Mouse (Mus musculus): ENCODE measurements around the gene Slc15a2. TPM values are rescaled to one million over a fixed set of nuclear protein-coding genes. Genes with fewer than 3 reads are reported as not detected.

Gene Slc15a2
- total and polyA plus RNA-seq, 3 experiments, result 1.6 to 144 (median 111) TPM

GRCm38 (mm10) chr16:36798334-36798733 lies 13.6 kb upstream of the Slc15a2 start:
- H3K4me3 ChIP-seq (ENCODE audit: low read depth, low read length), result no peak overlapping the region
- ATAC-seq (ENCODE audit: extremely low read depth, insufficient number of reproducible peaks, low FRiP score, poor library complexity, severe bottlenecking) (no peak), DNase-seq (ENCODE audit: low spot score) (no peak)
- no peaks in the 10 kb centered on the region for H3K4me1 ChIP-seq (ENCODE audit: insufficient read depth, low read depth, low read length)
- no peak for TF ChIP-seq GATA1 (IDR thresholded peaks at IDR 0.05; ENCODE audit: borderline replicate concordance, low read length)
- TF ChIP-seq TAL1 (conservative IDR thresholded peaks at IDR 0.05; ENCODE audit: low read depth, low read length), result no peak
- no peak for TF ChIP-seq GATA2 (IDR thresholded peaks at IDR 0.05; ENCODE audit: borderline replicate concordance, low read depth, low read length)
- no peak for TF ChIP-seq CTCF (IDR thresholded peaks at IDR 0.05; ENCODE audit: low read depth, low read length)
- no peak for TF ChIP-seq POLR2AphosphoS5 (IDR thresholded peaks at IDR 0.05; ENCODE audit: insufficient replicate concordance, low read depth, low read length)
- H3K27me3 ChIP-seq (ENCODE audit: insufficient read depth, low read length), result 0 out of 2 replicates have a peak, but pooled peaks cover 3% of the 10 kb centered on the region
- no peaks in the 10 kb centered on the region for H3K36me3 ChIP-seq (replicated peaks)
- no peaks in the 10 kb centered on the region; the same call in 1 of the 2 replicates for H3K9me3 ChIP-seq (replicated peaks)

GRCm38 (mm10) chr16:36794976-36795375 lies 10.2 kb upstream of the Slc15a2 start:
- Histone ChIP-seq H3K4me1 (ENCODE audit: insufficient read depth, low read depth, low read length) (no peaks in the 10 kb centered on the region), H3K4me3 (ENCODE audit: low read depth, low read length) (no peak overlapping the region), H3K27me3 (ENCODE audit: insufficient read depth, low read length) (peaks cover 6% of the 10 kb centered on the region; the same call in 1 of the 2 replicates), H3K9me3 (replicated peaks) (no peaks in the 10 kb centered on the region), H3K36me3 (replicated peaks) (no peaks in the 10 kb centered on the region)
- no peak for ATAC-seq (ENCODE audit: extremely low read depth, insufficient number of reproducible peaks, low FRiP score, poor library complexity, severe bottlenecking)
- TF ChIP-seq GATA1 (IDR thresholded peaks at IDR 0.05; ENCODE audit: borderline replicate concordance, low read length), result no peak
- TF ChIP-seq TAL1 (conservative IDR thresholded peaks at IDR 0.05; ENCODE audit: low read depth, low read length), result no peak
- TF ChIP-seq GATA2 (IDR thresholded peaks at IDR 0.05; ENCODE audit: borderline replicate concordance, low read depth, low read length), result no peak
- TF ChIP-seq POLR2AphosphoS5 (IDR thresholded peaks at IDR 0.05; ENCODE audit: insufficient replicate concordance, low read depth, low read length), result no peak
- no peak for TF ChIP-seq CTCF (IDR thresholded peaks at IDR 0.05; ENCODE audit: low read depth, low read length)
- DNase-seq (ENCODE audit: low spot score), result no peak

- Histone ChIP-seq H3K9me3 (replicated peaks) (no peaks in the 10 kb centered on the region), H3K36me3 (replicated peaks) (no peaks in the 10 kb centered on the region), H3K4me3 (ENCODE audit: low read depth, low read length) (no peak overlapping the region), H3K4me1 (ENCODE audit: insufficient read depth, low read depth, low read length) (no peaks in the 10 kb centered on the region), H3K27me3 (ENCODE audit: insufficient read depth, low read length) (peaks cover 8% of the 10 kb centered on the region; the same call in 1 of the 2 replicates)
- no peak for ATAC-seq (ENCODE audit: extremely low read depth, insufficient number of reproducible peaks, low FRiP score, poor library complexity, severe bottlenecking)
- no peak for DNase-seq (ENCODE audit: low spot score)
- TF ChIP-seq TAL1 (conservative IDR thresholded peaks at IDR 0.05; ENCODE audit: low read depth, low read length), result no peak
- no peak for TF ChIP-seq GATA1 (IDR thresholded peaks at IDR 0.05; ENCODE audit: borderline replicate concordance, low read length)
- TF ChIP-seq POLR2AphosphoS5 (IDR thresholded peaks at IDR 0.05; ENCODE audit: insufficient replicate concordance, low read depth, low read length), result no peak
- TF ChIP-seq GATA2 (IDR thresholded peaks at IDR 0.05; ENCODE audit: borderline replicate concordance, low read depth, low read length), result no peak
- TF ChIP-seq CTCF (IDR thresholded peaks at IDR 0.05; ENCODE audit: low read depth, low read length), result no peak
Observed at GRCm38 (mm10) chr16:36790166-36790565, 5.4 kb upstream of the Slc15a2 start.

- H3K36me3 ChIP-seq (replicated peaks), result no peaks in the 10 kb centered on the region
- ATAC-seq (ENCODE audit: extremely low read depth, insufficient number of reproducible peaks, low FRiP score, poor library complexity, severe bottlenecking) (no peak), DNase-seq (ENCODE audit: low spot score) (no peak)
- peaks cover 8% of the 10 kb centered on the region; the same call in 1 of the 2 replicates for H3K27me3 ChIP-seq (ENCODE audit: insufficient read depth, low read length)
- H3K9me3 ChIP-seq (replicated peaks), result no peaks in the 10 kb centered on the region
- TF ChIP-seq CTCF (IDR thresholded peaks at IDR 0.05; ENCODE audit: low read depth, low read length), result no peak
- no peak for TF ChIP-seq POLR2AphosphoS5 (IDR thresholded peaks at IDR 0.05; ENCODE audit: insufficient replicate concordance, low read depth, low read length)
- no peak for TF ChIP-seq GATA1 (IDR thresholded peaks at IDR 0.05; ENCODE audit: borderline replicate concordance, low read length)
- TF ChIP-seq GATA2 (IDR thresholded peaks at IDR 0.05; ENCODE audit: borderline replicate concordance, low read depth, low read length), result no peak
- no peak overlapping the region for H3K4me3 ChIP-seq (ENCODE audit: low read depth, low read length)
- H3K4me1 ChIP-seq (ENCODE audit: insufficient read depth, low read depth, low read length), result no peaks in the 10 kb centered on the region
Observed at GRCm38 (mm10) chr16:36786466-36786865, 1.7 kb upstream of the Slc15a2 start.

GRCm38 (mm10) chr16:36784146-36784545 lies 616 bp downstream of the Slc15a2 start:
- H3K4me3 ChIP-seq (ENCODE audit: low read depth, low read length), result no peak overlapping the region

GRCm38 (mm10) chr16:36775658-36776057 lies 9.1 kb downstream of the Slc15a2 start:
- H3K4me3 ChIP-seq (ENCODE audit: low read depth, low read length), result no peak overlapping the region
- no peak for TF ChIP-seq POLR2AphosphoS5 (IDR thresholded peaks at IDR 0.05; ENCODE audit: insufficient replicate concordance, low read depth, low read length)
- TF ChIP-seq CTCF (IDR thresholded peaks at IDR 0.05; ENCODE audit: low read depth, low read length), result no peak
- no peak for TF ChIP-seq GATA1 (IDR thresholded peaks at IDR 0.05; ENCODE audit: borderline replicate concordance, low read length)
- no peak for TF ChIP-seq TAL1 (conservative IDR thresholded peaks at IDR 0.05; ENCODE audit: low read depth, low read length)
- no peak for TF ChIP-seq GATA2 (IDR thresholded peaks at IDR 0.05; ENCODE audit: borderline replicate concordance, low read depth, low read length)
- H3K27me3 ChIP-seq (ENCODE audit: insufficient read depth, low read length), result peaks cover 6% of the 10 kb centered on the region; the same call in 1 of the 2 replicates
- DNase-seq (ENCODE audit: low spot score) (no peak), ATAC-seq (ENCODE audit: extremely low read depth, insufficient number of reproducible peaks, low FRiP score, poor library complexity, severe bottlenecking) (no peak)
- no peaks in the 10 kb centered on the region for H3K9me3 ChIP-seq (replicated peaks)
- H3K4me1 ChIP-seq (ENCODE audit: insufficient read depth, low read depth, low read length), result peaks cover 9% of the 10 kb centered on the region; the same call in 1 of the 2 replicates
- no peaks in the 10 kb centered on the region for H3K36me3 ChIP-seq (replicated peaks)

More at GRCm38 (mm10) chr16:36784146-36784545, 616 bp downstream of the Slc15a2 start:
- no peaks in the 10 kb centered on the region for H3K9me3 ChIP-seq (replicated peaks)
- DNase-seq (ENCODE audit: low spot score) (no peak), ATAC-seq (ENCODE audit: extremely low read depth, insufficient number of reproducible peaks, low FRiP score, poor library complexity, severe bottlenecking) (no peak)
- H3K27me3 ChIP-seq (ENCODE audit: insufficient read depth, low read length), result peaks cover under 1% of the 10 kb centered on the region; the same call in 1 of the 2 replicates
- H3K4me1 ChIP-seq (ENCODE audit: insufficient read depth, low read depth, low read length), result no peaks in the 10 kb centered on the region
- TF ChIP-seq GATA1 (IDR thresholded peaks at IDR 0.05; ENCODE audit: borderline replicate concordance, low read length) (no peak), CTCF (IDR thresholded peaks at IDR 0.05; ENCODE audit: low read depth, low read length) (no peak), TAL1 (conservative IDR thresholded peaks at IDR 0.05; ENCODE audit: low read depth, low read length) (no peak), GATA2 (IDR thresholded peaks at IDR 0.05; ENCODE audit: borderline replicate concordance, low read depth, low read length) (no peak), POLR2AphosphoS5 (IDR thresholded peaks at IDR 0.05; ENCODE audit: insufficient replicate concordance, low read depth, low read length) (no peak)
- no peaks in the 10 kb centered on the region for H3K36me3 ChIP-seq (replicated peaks)

All from G1E (cell line).